Mouse (Mus musculus) kidney, adult 18-20 months (tissue): ENCODE results near the gene Gpr82.

Experiments
- DNase-seq: peaks from one replicate; pipeline ENCODE4 v3.0.0; 2021

Gene Gpr82

DNA sequence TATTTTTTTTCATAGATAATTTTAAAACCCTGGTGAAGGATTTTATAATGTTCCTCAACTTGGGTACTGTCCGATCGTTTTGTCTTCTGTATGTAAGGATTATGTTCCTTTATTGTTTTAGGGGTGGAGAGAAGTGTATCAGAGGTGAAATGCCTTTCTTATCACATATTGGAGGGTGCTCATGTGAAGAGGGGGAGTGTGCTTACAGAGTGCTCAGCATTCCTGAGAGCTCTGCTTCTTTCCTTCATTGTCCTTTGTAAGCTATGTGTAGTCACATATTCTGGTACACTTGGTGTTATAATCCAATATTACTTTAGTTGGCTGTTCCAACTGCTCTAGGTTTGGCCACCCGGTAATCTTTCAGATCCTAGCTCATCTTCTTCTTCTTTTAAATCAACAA is 39.5 kb downstream of the Gpr82 start:
- no peak for DNase-seq

DNA sequence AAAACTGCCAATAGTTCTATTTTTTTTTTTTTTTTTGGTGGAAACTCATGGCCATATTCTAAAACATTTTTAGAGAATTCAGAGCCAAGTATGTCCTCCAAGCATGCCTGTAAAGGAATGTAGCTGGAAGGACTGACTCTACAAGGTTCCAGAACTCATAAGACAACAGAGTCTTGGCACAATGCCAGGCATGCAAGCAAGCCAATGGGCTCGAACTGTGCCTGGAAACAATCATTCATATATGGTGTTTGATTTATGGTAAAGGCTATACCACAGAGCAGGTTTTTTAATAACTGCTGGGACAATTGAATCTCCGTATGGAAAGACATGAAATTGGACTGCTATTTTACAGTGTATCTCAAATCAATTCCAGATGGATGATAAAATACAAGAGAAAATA is 43.9 kb downstream of the Gpr82 start:
- no peak for DNase-seq

DNA sequence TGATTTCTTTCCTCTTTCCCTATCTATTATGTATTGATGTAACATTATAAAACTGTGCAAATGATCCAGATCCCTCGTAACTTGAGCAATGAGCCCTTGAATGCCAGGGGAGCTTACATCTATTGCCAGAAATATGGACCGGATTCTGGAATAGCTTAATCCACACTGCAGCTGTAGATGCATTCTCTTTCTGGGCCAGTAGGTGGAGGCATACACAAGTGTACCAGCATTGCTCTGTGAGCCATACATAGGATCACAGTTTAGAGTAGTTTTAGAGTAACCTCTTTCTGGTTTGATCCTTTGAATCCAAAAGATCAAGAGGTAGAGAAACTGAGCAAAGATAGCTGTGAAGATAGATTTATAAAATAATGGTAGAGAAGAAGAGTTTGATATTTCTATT is 49.0 kb downstream of the Gpr82 start:
- DNase-seq, result peak; percentile 63
